Mouse (Mus musculus) cerebellum, adult 8-10 months (tissue): ENCODE measurements around the gene Mier2.

Experiments
- DNase-seq: peaks from one replicate; pipeline ENCODE4 v3.0.0; 2022

Gene Mier2

GRCm38 (mm10) chr10:79574350-79574749 lies 19.4 kb upstream of the Mier2 start:
- DNase-seq: no peak

GRCm38 (mm10) chr10:79573611-79574010 lies 18.6 kb upstream of the Mier2 start:
- DNase-seq: no peak

GRCm38 (mm10) chr10:79571314-79571713 lies 16.3 kb upstream of the Mier2 start:
- DNase-seq: no peak

- no peak for DNase-seq
Measured at GRCm38 (mm10) chr10:79569921-79570320, 14.9 kb upstream of the Mier2 start.

GRCm38 (mm10) chr10:79559716-79560115 lies 4.7 kb upstream of the Mier2 start:
- DNase-seq: no peak

GRCm38 (mm10) chr10:79557496-79557895 lies 2.5 kb upstream of the Mier2 start:
- DNase-seq: no peak

- DNase-seq: no peak
Measured at GRCm38 (mm10) chr10:79556951-79557350, 2.0 kb upstream of the Mier2 start.

GRCm38 (mm10) chr10:79555238-79555724 lies 282 bp upstream of the Mier2 start:
- no peak for DNase-seq

- no peak for DNase-seq
Measured at GRCm38 (mm10) chr10:79553691-79554090, 1.3 kb downstream of the Mier2 start.

GRCm38 (mm10) chr10:79553176-79553575 lies 1.8 kb downstream of the Mier2 start:
- no peak for DNase-seq

- DNase-seq: no peak
Measured at GRCm38 (mm10) chr10:79552531-79552930, 2.5 kb downstream of the Mier2 start.

GRCm38 (mm10) chr10:79550366-79550765 lies 4.6 kb downstream of the Mier2 start:
- no peak for DNase-seq

- DNase-seq: no peak
Measured at GRCm38 (mm10) chr10:79548971-79549723, 5.9 kb downstream of the Mier2 start.

GRCm38 (mm10) chr10:79548546-79548945 lies 6.5 kb downstream of the Mier2 start:
- no peak for DNase-seq

- no peak for DNase-seq
Measured at GRCm38 (mm10) chr10:79547148-79547675, 7.8 kb downstream of the Mier2 start.

GRCm38 (mm10) chr10:79546483-79546882 lies 8.5 kb downstream of the Mier2 start:
- no peak for DNase-seq

GRCm38 (mm10) chr10:79545891-79546290 lies 9.1 kb downstream of the Mier2 start:
- DNase-seq: no peak

GRCm38 (mm10) chr10:79544631-79545030 lies 10.4 kb downstream of the Mier2 start:
- no peak for DNase-seq

GRCm38 (mm10) chr10:79543884-79544597 lies 11.0 kb downstream of the Mier2 start:
- no peak for DNase-seq

- DNase-seq: no peak
Measured at GRCm38 (mm10) chr10:79542171-79542570, 12.8 kb downstream of the Mier2 start.

GRCm38 (mm10) chr10:79541522-79541921 lies 13.5 kb downstream of the Mier2 start:
- no peak for DNase-seq

- no peak for DNase-seq
Measured at GRCm38 (mm10) chr10:79540746-79541145, 14.3 kb downstream of the Mier2 start.

GRCm38 (mm10) chr10:79539701-79540495 lies 15.1 kb downstream of the Mier2 start:
- no peak for DNase-seq
